Mouse (Mus musculus) frontal cortex, adult 2 months (tissue): ENCODE results near the gene Misp. TPM values are rescaled to one million over a fixed set of nuclear protein-coding genes. Genes with fewer than 3 reads are reported as not detected.
A peak's percentile ranks its signal among the peaks of the same experiment; 100 is the strongest.

Experiments used
- DNase-seq, 2 experiments: peaks; one replicate each; pipeline ENCODE4 v3.0.0; 2022; ENCODE audit warnings: low spot score in 1 of 2; ENCODE audit errors: extremely low spot score in 1 of 2
- polyA plus RNA-seq: library from polyadenylated mRNA; depleted of rRNA; stranded (reverse); fragments of >200 nt; gene quantifications from 2 replicates; pipeline ENCODE4 v1.2.3, GENCODE M21; 2012

The Misp gene
- polyA plus RNA-seq, 1 experiment, result 0.40 TPM

- DNase-seq, result peak in 1 of 2 experiments; percentile 81
Measured at GRCm38 (mm10) chr10:79793738-79794490, 26.9 kb upstream of the Misp start.

DNA sequence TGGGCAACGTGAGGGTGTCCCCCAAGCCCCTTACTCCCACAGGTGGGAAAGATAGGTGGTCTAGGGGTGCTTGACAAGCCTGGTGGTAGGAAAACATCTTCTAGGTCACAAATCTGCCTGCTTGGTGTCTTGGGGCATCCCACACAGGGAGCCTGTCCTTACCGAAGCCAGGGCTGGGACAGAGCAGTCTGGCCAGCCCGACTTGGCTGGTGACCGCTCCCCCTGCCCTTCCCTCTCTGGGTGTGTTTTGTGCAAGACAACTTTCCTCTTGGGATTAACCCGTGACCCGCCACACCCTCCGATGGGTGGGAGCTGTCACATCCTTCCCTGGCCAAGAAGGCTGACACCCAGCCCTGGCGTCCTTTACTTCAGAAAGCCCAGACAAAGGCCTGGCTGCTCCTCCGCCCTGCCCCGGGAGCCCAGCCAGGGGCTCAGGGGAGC lies 26.3 kb upstream of the Misp start:
- DNase-seq, result peak in 1 of 2 experiments; percentile 35

DNA sequence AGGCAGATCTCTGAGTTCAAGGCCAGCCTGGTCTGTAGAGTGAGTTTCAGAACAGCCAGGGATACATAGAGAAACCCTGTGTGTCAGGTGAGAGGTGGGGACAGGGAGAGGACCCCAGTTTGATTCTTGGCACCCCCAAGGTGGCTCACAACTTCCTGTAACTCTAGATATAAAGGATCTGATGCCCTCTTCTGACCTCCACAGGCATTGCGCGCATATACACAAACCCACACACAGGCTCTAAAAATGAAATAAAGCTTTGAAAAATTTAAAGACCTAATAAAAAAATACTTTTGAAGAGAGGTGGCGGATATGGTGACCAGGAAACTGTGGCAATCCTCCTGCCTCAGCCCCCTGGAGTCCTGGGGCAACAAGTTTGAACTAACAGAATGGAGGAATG lies 24.9 kb upstream of the Misp start:
- DNase-seq, result no peak

- no peak for DNase-seq
Measured at GRCm38 (mm10) chr10:79797326-79797725, 23.5 kb upstream of the Misp start.

DNA sequence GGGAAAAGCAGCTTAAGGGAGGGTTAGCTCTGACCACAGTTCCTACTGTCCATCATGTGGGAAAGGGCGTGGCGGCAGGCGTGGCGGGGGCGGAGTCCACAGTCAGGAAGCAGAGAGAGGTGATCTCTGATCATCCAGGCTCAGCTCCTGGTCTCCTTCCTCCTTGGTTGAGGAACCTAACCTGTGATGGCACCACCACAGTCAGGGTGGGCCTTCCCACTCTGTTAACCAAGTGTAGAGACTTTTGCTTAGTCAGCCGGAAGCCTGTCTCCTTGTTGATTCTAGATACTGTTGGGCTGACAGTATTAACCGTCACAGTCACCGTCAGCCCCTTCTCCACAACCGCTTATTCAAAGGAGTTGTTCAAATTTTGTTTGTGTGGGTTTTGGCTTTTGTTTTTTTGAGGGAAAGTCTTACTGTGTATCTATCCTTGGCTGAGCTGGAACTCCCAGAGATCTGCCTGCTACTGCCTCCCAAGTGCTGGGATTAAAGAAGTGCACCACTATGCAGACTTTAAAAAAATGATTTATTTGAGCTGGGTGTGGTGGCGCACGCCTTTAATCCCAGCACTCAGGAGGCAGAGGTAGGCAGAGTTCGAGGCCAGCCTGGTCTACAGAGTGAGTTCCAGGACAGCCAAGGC lies 22.4 kb upstream of the Misp start:
- DNase-seq, result no peak

DNA sequence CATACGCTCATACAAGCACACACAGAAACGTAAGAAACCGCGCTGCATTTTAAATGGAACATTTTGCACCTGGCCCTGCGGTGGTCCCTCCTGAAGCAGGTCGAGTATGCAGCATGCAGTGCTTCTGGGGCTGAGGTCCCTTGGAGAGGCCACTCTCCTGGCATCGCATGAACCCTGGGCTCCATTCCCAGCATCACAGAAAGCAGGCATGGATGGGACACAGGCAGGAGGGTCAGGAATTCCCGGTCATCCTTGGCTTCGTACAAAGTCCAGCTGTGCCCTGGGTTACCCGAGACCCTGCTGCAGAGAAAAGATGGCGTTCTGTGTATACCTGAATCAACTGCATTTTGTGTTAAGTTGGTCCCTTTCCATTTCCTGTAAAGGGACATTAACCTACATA lies 20.3 kb upstream of the Misp start:
- no peak for DNase-seq

- no peak for DNase-seq
Measured at GRCm38 (mm10) chr10:79801837-79802236, 19.0 kb upstream of the Misp start.

- DNase-seq, result peak in 1 of 2 experiments; percentile 65
Measured at GRCm38 (mm10) chr10:79802331-79802971, 18.3 kb upstream of the Misp start.

GRCm38 (mm10) chr10:79803716-79804323 lies 17.0 kb upstream of the Misp start:
- peak; percentile 92 to 97 for DNase-seq

- no peak for DNase-seq
Measured at GRCm38 (mm10) chr10:79805636-79806035, 15.2 kb upstream of the Misp start.

GRCm38 (mm10) chr10:79806331-79806730 lies 14.5 kb upstream of the Misp start:
- DNase-seq, result no peak

- no peak for DNase-seq
Measured at GRCm38 (mm10) chr10:79806972-79807371, 13.8 kb upstream of the Misp start.

GRCm38 (mm10) chr10:79807826-79808225 lies 13.0 kb upstream of the Misp start:
- no peak for DNase-seq

DNA sequence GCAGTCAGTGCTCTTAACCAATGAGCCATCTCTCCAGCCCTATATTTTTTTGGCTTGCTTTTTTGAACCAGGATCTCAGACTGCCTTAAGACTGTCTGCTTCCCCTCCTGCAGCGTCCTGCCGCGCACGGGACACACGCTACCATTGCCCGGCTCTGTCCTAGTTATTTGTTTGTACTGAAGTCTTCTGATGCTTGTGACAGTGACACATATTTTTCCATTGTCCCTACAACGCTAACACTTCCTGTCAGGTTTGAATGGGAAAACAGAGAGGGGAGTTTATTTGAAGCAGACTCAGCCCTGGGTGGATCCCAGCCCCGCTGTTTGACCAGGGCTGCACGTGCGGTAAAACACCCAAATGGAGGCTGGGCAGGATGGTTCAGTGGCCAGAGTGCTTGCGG lies 12.1 kb upstream of the Misp start:
- DNase-seq, result no peak

GRCm38 (mm10) chr10:79811736-79812637 lies 8.8 kb upstream of the Misp start:
- DNase-seq, result peak; percentile 63 to 96

- DNase-seq, result no peak
Measured at GRCm38 (mm10) chr10:79814271-79814842, 6.4 kb upstream of the Misp start.

- DNase-seq, result no peak
Measured at GRCm38 (mm10) chr10:79815671-79816494, 4.9 kb upstream of the Misp start.

- DNase-seq, result no peak
Measured at GRCm38 (mm10) chr10:79817111-79817510, 3.7 kb upstream of the Misp start.

GRCm38 (mm10) chr10:79818225-79818624 lies 2.6 kb upstream of the Misp start:
- DNase-seq, result no peak
